Mouse (Mus musculus): ENCODE data around the gene Olfr545.

- TF ChIP-seq POLR2A (IDR thresholded peaks at IDR 0.05; ENCODE audit: low read depth, low read length): no peak
- no peak for TF ChIP-seq CTCF (conservative IDR thresholded peaks at IDR 0.05 in 1 of 2, IDR thresholded peaks at IDR 0.05 in 1 of 2; ENCODE audit: low read depth in 2 of 2, low read length in 2 of 2)
- TF ChIP-seq HCFC1 (IDR thresholded peaks at IDR 0.05; ENCODE audit: low read depth, low read length): no peak
- TF ChIP-seq ZC3H11A (IDR thresholded peaks at IDR 0.05; ENCODE audit: low read depth, low read length): no peak
- no peak for TF ChIP-seq ZNF384 (IDR thresholded peaks at IDR 0.05; ENCODE audit: low read depth, low read length)
Measured at GRCm38 (mm10) chr7:102529052-102529451, 29.7 kb upstream of the Olfr545 start.

Data from CH12.LX (cell line).